Mouse (Mus musculus) neural tube, embryonic 11.5 days (tissue): ENCODE data around the gene Olfr1032. TPM values are rescaled to one million over a fixed set of nuclear protein-coding genes. Genes with fewer than 3 reads are reported as not detected.
A peak's percentile ranks its signal among the peaks of the same experiment; 100 is the strongest.
"Not testable (repeated sequence)": the region's sequence is repeated elsewhere in the genome, so short reads cannot be mapped to it uniquely, and the experiment has no call there.

ENCODE experiments used
- ATAC-seq: fragments of 200-750 bp; cut with Nextera tagmentation; 2 replicates; pipeline ENCODE4 v1.8.0; 2017; ENCODE audit warnings: moderate number of reproducible peaks, mild to moderate bottlenecking, moderate TSS enrichment, moderate library complexity; ENCODE audit not compliant: insufficient read depth, low FRiP score, low TSS enrichment
- DNase-seq: peaks from one replicate; pipeline ENCODE4 v3.0.0-alpha.2; 2015; ENCODE audit warnings: low spot score
- H3K27ac ChIP-seq: fragments of 300-500 bp; sonication (generic); 2 replicates; pipeline ENCODE4 v1.5.1; 2014; ENCODE audit warnings: low read depth, mild to moderate bottlenecking, low read length
- H3K27me3 ChIP-seq: fragments of 300-500 bp; sonication (generic); 2 replicates; pipeline ENCODE4 v1.6.1; 2014; ENCODE audit warnings: mild to moderate bottlenecking, low read length, mixed read lengths; ENCODE audit not compliant: control insufficient read depth, insufficient read depth
- H3K36me3 ChIP-seq: fragments of 300-500 bp; sonication (generic); 2 replicates; pipeline ENCODE4 v1.6.1; 2014; ENCODE audit warnings: mild to moderate bottlenecking, low read length, moderate library complexity, mixed read lengths; ENCODE audit not compliant: control insufficient read depth, insufficient read depth
- H3K4me1 ChIP-seq: fragments of 300-500 bp; sonication (generic); 2 replicates; pipeline ENCODE4 v1.6.1; 2014; ENCODE audit warnings: low read length, mixed read lengths; ENCODE audit not compliant: control insufficient read depth, insufficient read depth
- H3K4me2 ChIP-seq: fragments of 300-500 bp; sonication (generic); 2 replicates; pipeline ENCODE4 v1.6.1; 2014; ENCODE audit warnings: low read depth, mild to moderate bottlenecking, moderate library complexity
- H3K4me3 ChIP-seq: fragments of 300-500 bp; sonication (generic); 2 replicates; pipeline ENCODE4 v1.5.1; 2014; ENCODE audit warnings: low read depth, low read length
- H3K9ac ChIP-seq: fragments of 300-500 bp; sonication (generic); 2 replicates; pipeline ENCODE4 v1.6.1; 2014; ENCODE audit warnings: mild to moderate bottlenecking, low read length
- H3K9me3 ChIP-seq: fragments of 300-500 bp; sonication (generic); 2 replicates; pipeline ENCODE4 v1.6.1; 2016; ENCODE audit warnings: low read length; ENCODE audit not compliant: control insufficient read depth
- WGBS: fragments of 180-500 bp; shearing (Covaris S2); extraction: QIAGEN DNeasy Blood & Tissue Kit; methylation state at CpG from one replicate; pipeline ENCODE4 v1.1.7; 2014; 5-methylcytosine and 5-hydroxymethylcytosine counted together
- polyA plus RNA-seq: library from polyadenylated mRNA; unstranded; fragments of >200 nt; fragmentation: Nextera tagmentation; extraction: Ambion mirVana; gene quantifications from 2 replicates; pipeline ENCODE4 v1.2.1, GENCODE M21; 2014

Olfr1032 gene
- polyA plus RNA-seq: not detected in 2 replicates

GRCm38 (mm10) chr2:86005240-86005639 is at the start of gene Olfr1032:
Gene Olfr1032, plus strand, starts transcription at chr2:86005540.
- Histone ChIP-seq H3K36me3 (no peaks in the 10 kb centered on the region), H3K9me3 (no peaks in the 10 kb centered on the region), H3K27ac (no peak within 1 kb of the TSS), H3K27me3 (no peaks in the 10 kb centered on the region), H3K4me1 (no peaks in the 10 kb centered on the region), H3K4me3 (no peak within 1 kb of the TSS), H3K4me2 (no peak within 1 kb of the TSS), H3K9ac (no peak within 1 kb of the TSS)
- 91% methylated on average over 7 of the region's 7 CpGs for WGBS
- DNase-seq (no peak), ATAC-seq (no peak)

- H3K4me3 ChIP-seq: no peak within 1 kb of the TSS
- WGBS: 86% methylated on average over 2 of the region's 2 CpGs
- no peaks in the 10 kb centered on the region for H3K9me3 ChIP-seq
- H3K36me3 ChIP-seq: no peaks in the 10 kb centered on the region
- ATAC-seq (no peak), DNase-seq (no peak)
- no peak within 1 kb of the TSS for H3K4me2 ChIP-seq
- H3K9ac ChIP-seq: no peak within 1 kb of the TSS
- no peaks in the 10 kb centered on the region for H3K4me1 ChIP-seq
- no peak within 1 kb of the TSS for H3K27ac ChIP-seq
- no peaks in the 10 kb centered on the region for H3K27me3 ChIP-seq
Observed at GRCm38 (mm10) chr2:85973595-85973994, 31.7 kb upstream of the Olfr1032 start, which contains the start of gene Olfr1029. Gene Olfr1029, plus strand, starts transcription at chr2:85973895.

- no peak within 1 kb of the TSS for H3K4me2 ChIP-seq
- no peak within 1 kb of the TSS for H3K9ac ChIP-seq
- no peak within 1 kb of the TSS for H3K27ac ChIP-seq
- H3K4me3 ChIP-seq: no peak within 1 kb of the TSS
- H3K27me3 ChIP-seq: no peaks in the 10 kb centered on the region
- DNase-seq (no peak), ATAC-seq (no peak)
- WGBS: 75% methylated on average over 1 of the region's 1 CpGs
- no peaks in the 10 kb centered on the region for H3K4me1 ChIP-seq
- H3K36me3 ChIP-seq: no peaks in the 10 kb centered on the region
- H3K9me3 ChIP-seq: no peaks in the 10 kb centered on the region
Observed at GRCm38 (mm10) chr2:85978976-85979375, 26.4 kb upstream of the Olfr1032 start, which contains the start of gene Olfr1030. Gene Olfr1030, plus strand, starts transcription at chr2:85979276.

- H3K4me1 ChIP-seq: no peaks in the 10 kb centered on the region
- no peak within 1 kb of the TSS for H3K9ac ChIP-seq
- no peak within 1 kb of the TSS for H3K27ac ChIP-seq
- WGBS: 70% methylated on average over 3 of the region's 3 CpGs
- no peak within 1 kb of the TSS for H3K4me3 ChIP-seq
- H3K36me3 ChIP-seq: no peaks in the 10 kb centered on the region
- H3K9me3 ChIP-seq: no peaks in the 10 kb centered on the region
- H3K27me3 ChIP-seq: no peaks in the 10 kb centered on the region
- ATAC-seq (no peak), DNase-seq (no peak)
- no peak within 1 kb of the TSS for H3K4me2 ChIP-seq
Observed at GRCm38 (mm10) chr2:85990004-85990403, 15.3 kb upstream of the Olfr1032 start, which contains the start of gene Olfr1031. Gene Olfr1031, plus strand, starts transcription at chr2:85990304.

GRCm38 (mm10) chr2:86020406-86020805 is 15.1 kb downstream of the Olfr1032 start, which contains the start of gene Olfr1033:
Gene Olfr1033, plus strand, starts transcription at chr2:86020633.
- not testable (repeated sequence) for H3K9ac ChIP-seq, H3K9me3 ChIP-seq, H3K27me3 ChIP-seq, H3K36me3 ChIP-seq, DNase-seq, H3K27ac ChIP-seq, H3K4me3 ChIP-seq, H3K4me1 ChIP-seq, ATAC-seq
- H3K4me2 ChIP-seq: 0 out of 2 replicates have a peak within 1 kb of the TSS, but pooled peaks have one; percentile 3
- whole genome bisulfite sequencing: 7% methylated on average over 10 of the region's 11 CpGs

GRCm38 (mm10) chr2:86021518-86021917 is 16.2 kb downstream of the Olfr1032 start:
- WGBS: 92% methylated on average over 2 of the region's 9 CpGs
- not testable (repeated sequence) for DNase-seq, H3K4me1 ChIP-seq, H3K36me3 ChIP-seq, H3K27me3 ChIP-seq, H3K9me3 ChIP-seq, H3K9ac ChIP-seq, H3K4me3 ChIP-seq, ATAC-seq, H3K27ac ChIP-seq, H3K4me2 ChIP-seq

- no peak within 1 kb of the TSS for H3K4me3 ChIP-seq
- no peaks in the 10 kb centered on the region for H3K9me3 ChIP-seq
- no peak within 1 kb of the TSS for H3K9ac ChIP-seq
- H3K27me3 ChIP-seq: no peaks in the 10 kb centered on the region
- ATAC-seq (no peak), DNase-seq (no peak)
- no peak within 1 kb of the TSS for H3K27ac ChIP-seq
- no peaks in the 10 kb centered on the region for H3K36me3 ChIP-seq
- H3K4me2 ChIP-seq: no peak within 1 kb of the TSS
- H3K4me1 ChIP-seq: no peaks in the 10 kb centered on the region
Observed at GRCm38 (mm10) chr2:86045561-86045960, 40.2 kb downstream of the Olfr1032 start, which contains the start of gene Olfr1034. Gene Olfr1034, plus strand, starts transcription at chr2:86045861.

- H3K4me3 ChIP-seq, H3K4me2 ChIP-seq, H3K9me3 ChIP-seq, H3K9ac ChIP-seq, H3K27me3 ChIP-seq, H3K27ac ChIP-seq, H3K4me1 ChIP-seq, H3K36me3 ChIP-seq: not testable (repeated sequence)
- DNase-seq: peak; percentile 22
- peak; percentile 42; the same call in 1 of the 2 replicates for ATAC-seq
Observed at GRCm38 (mm10) chr2:86050777-86051176, 45.4 kb downstream of the Olfr1032 start.
